Mouse (Mus musculus): ENCODE results near the gene Ptch2. TPM values are rescaled to one million over a fixed set of nuclear protein-coding genes. Genes with fewer than 3 reads are reported as not detected.
A peak's percentile ranks its signal among the peaks of the same experiment; 100 is the strongest.

Gene Ptch2
- polyA plus RNA-seq, 1 experiment from 2014 or later: 9.0 TPM

GRCm38 (mm10) chr4:117133366-117133796, 37.5 kb downstream of the Ptch2 start:
- H3K9ac ChIP-seq: peak overlapping the region; percentile 78
- H3K4me1 ChIP-seq: peaks cover 27% of the 10 kb centered on the region
- H3K36me3 ChIP-seq (replicated peaks): peaks cover 6% of the 10 kb centered on the region; the same call in 1 of the 2 replicates
- peak overlapping the region; percentile 77 for H3K4me3 ChIP-seq
- no peaks in the 10 kb centered on the region for H3K27me3 ChIP-seq (replicated peaks)
- H3K27ac ChIP-seq: peak overlapping the region; percentile 81
- under 1% methylated on average over 42 of the region's 42 CpGs for WGBS
- ATAC-seq (replicated peaks): peak; percentile 67
- peak overlapping the region; percentile 77 for H3K4me2 ChIP-seq
- H3K9me3 ChIP-seq: no peaks in the 10 kb centered on the region

- peak within 1 kb of the TSS; percentile 81 for H3K27ac ChIP-seq
- no peaks in the 10 kb centered on the region for H3K36me3 ChIP-seq (replicated peaks)
- H3K4me2 ChIP-seq: peak within 1 kb of the TSS; percentile 77
- 2% methylated on average over 46 of the region's 48 CpGs for WGBS
- peak within 1 kb of the TSS; percentile 77 for H3K4me3 ChIP-seq
- no peaks in the 10 kb centered on the region for H3K27me3 ChIP-seq (replicated peaks)
- no peaks in the 10 kb centered on the region for H3K9me3 ChIP-seq
- ATAC-seq (replicated peaks): peak; percentile 93
- peaks cover 27% of the 10 kb centered on the region for H3K4me1 ChIP-seq
- peak within 1 kb of the TSS; percentile 78 for H3K9ac ChIP-seq
Measured at GRCm38 (mm10) chr4:117133817-117134600, 38.1 kb downstream of the Ptch2 start, which contains the start of gene Plk3. Gene Plk3 (minus strand): TSS chr4:117133963.

- Histone ChIP-seq H3K27ac (peak overlapping the region; percentile 68; the same call in 1 of the 2 replicates), H3K4me1 (peaks cover 27% of the 10 kb centered on the region), H3K9me3 (no peaks in the 10 kb centered on the region), H3K4me3 (peak overlapping the region; percentile 77; the same call in 1 of the 2 replicates), H3K27me3 (replicated peaks) (no peaks in the 10 kb centered on the region), H3K9ac (peak overlapping the region; percentile 39; the same call in 1 of the 2 replicates), H3K4me2 (peak overlapping the region; percentile 77; the same call in 1 of the 2 replicates), H3K36me3 (replicated peaks) (no peaks in the 10 kb centered on the region)
- 24% methylated on average over 2 of the region's 2 CpGs for WGBS
- no peak for ATAC-seq (replicated peaks)
Measured at GRCm38 (mm10) chr4:117134601-117134995, 38.7 kb downstream of the Ptch2 start.

GRCm38 (mm10) chr4:117136034-117136433, 40.2 kb downstream of the Ptch2 start:
- H3K4me1 ChIP-seq: peaks cover 27% of the 10 kb centered on the region
- ATAC-seq (replicated peaks): no peak
- 21% methylated on average over 8 of the region's 8 CpGs for WGBS
- H3K36me3 ChIP-seq (replicated peaks): no peaks in the 10 kb centered on the region
- no peak overlapping the region for H3K27ac ChIP-seq
- no peak overlapping the region for H3K4me2 ChIP-seq
- H3K9ac ChIP-seq: no peak overlapping the region
- no peaks in the 10 kb centered on the region for H3K9me3 ChIP-seq
- no peak overlapping the region for H3K4me3 ChIP-seq
- no peaks in the 10 kb centered on the region for H3K27me3 ChIP-seq (replicated peaks)

- Histone ChIP-seq H3K9me3 (no peaks in the 10 kb centered on the region), H3K9ac (no peak overlapping the region), H3K4me2 (no peak overlapping the region), H3K27ac (no peak overlapping the region), H3K4me3 (no peak overlapping the region), H3K4me1 (peaks cover 7% of the 10 kb centered on the region), H3K27me3 (replicated peaks) (no peaks in the 10 kb centered on the region), H3K36me3 (replicated peaks) (no peaks in the 10 kb centered on the region)
- WGBS: 65% methylated on average over 16 of the region's 17 CpGs
- ATAC-seq (replicated peaks): no peak
Measured at GRCm38 (mm10) chr4:117138295-117139216, 42.7 kb downstream of the Ptch2 start.

GRCm38 (mm10) chr4:117139217-117139612, 43.3 kb downstream of the Ptch2 start:
- Histone ChIP-seq H3K27ac (no peak overlapping the region), H3K9ac (no peak overlapping the region), H3K9me3 (no peaks in the 10 kb centered on the region), H3K4me1 (peaks cover 5% of the 10 kb centered on the region), H3K36me3 (replicated peaks) (no peaks in the 10 kb centered on the region), H3K4me2 (no peak overlapping the region), H3K27me3 (replicated peaks) (no peaks in the 10 kb centered on the region; the same call in 1 of the 2 replicates), H3K4me3 (no peak overlapping the region)
- WGBS: 1% methylated on average over 2 of the region's 2 CpGs
- no peak for ATAC-seq (replicated peaks)

- Histone ChIP-seq H3K36me3 (replicated peaks) (no peaks in the 10 kb centered on the region), H3K9ac (no peak overlapping the region), H3K27ac (no peak overlapping the region), H3K9me3 (no peaks in the 10 kb centered on the region), H3K4me3 (no peak overlapping the region), H3K4me1 (no peaks in the 10 kb centered on the region), H3K4me2 (no peak overlapping the region), H3K27me3 (replicated peaks) (no peaks in the 10 kb centered on the region; the same call in 1 of the 2 replicates)
- no peak for ATAC-seq (replicated peaks)
- 33% methylated on average over 4 of the region's 4 CpGs for WGBS
Measured at GRCm38 (mm10) chr4:117140613-117141012, 44.7 kb downstream of the Ptch2 start.

- no peak for ATAC-seq (replicated peaks)
- Histone ChIP-seq H3K4me3 (no peak overlapping the region), H3K9ac (no peak overlapping the region), H3K36me3 (replicated peaks) (no peaks in the 10 kb centered on the region), H3K4me1 (no peaks in the 10 kb centered on the region), H3K4me2 (no peak overlapping the region), H3K27me3 (replicated peaks) (no peaks in the 10 kb centered on the region; the same call in 1 of the 2 replicates), H3K27ac (no peak overlapping the region), H3K9me3 (no peaks in the 10 kb centered on the region)
- WGBS: 66% methylated on average over 7 of the region's 7 CpGs
Measured at GRCm38 (mm10) chr4:117143023-117143422, 47.1 kb downstream of the Ptch2 start.

GRCm38 (mm10) chr4:117145248-117145647, 49.4 kb downstream of the Ptch2 start:
- H3K4me2 ChIP-seq: no peak overlapping the region
- H3K9ac ChIP-seq: no peak overlapping the region
- no peak overlapping the region for H3K27ac ChIP-seq
- no peaks in the 10 kb centered on the region for H3K4me1 ChIP-seq
- no peaks in the 10 kb centered on the region for H3K9me3 ChIP-seq
- WGBS: 91% methylated on average over 13 of the region's 13 CpGs
- peaks cover 10% of the 10 kb centered on the region; the same call in 1 of the 2 replicates for H3K36me3 ChIP-seq (replicated peaks)
- ATAC-seq (replicated peaks): no peak
- no peaks in the 10 kb centered on the region; the same call in 1 of the 2 replicates for H3K27me3 ChIP-seq (replicated peaks)
- no peak overlapping the region for H3K4me3 ChIP-seq

- peaks cover 17% of the 10 kb centered on the region; the same call in 1 of the 2 replicates for H3K36me3 ChIP-seq (replicated peaks)
- H3K4me1 ChIP-seq: no peaks in the 10 kb centered on the region
- ATAC-seq (replicated peaks): no peak
- H3K27ac ChIP-seq: no peak overlapping the region
- H3K9ac ChIP-seq: no peak overlapping the region
- no peak overlapping the region for H3K4me2 ChIP-seq
- 25% methylated on average over 15 of the region's 15 CpGs for WGBS
- H3K4me3 ChIP-seq: no peak overlapping the region
- no peaks in the 10 kb centered on the region for H3K9me3 ChIP-seq
- no peaks in the 10 kb centered on the region; the same call in 1 of the 2 replicates for H3K27me3 ChIP-seq (replicated peaks)
Measured at GRCm38 (mm10) chr4:117146176-117146575, 50.3 kb downstream of the Ptch2 start.

- 84% methylated on average over 18 of the region's 18 CpGs for WGBS
- no peak overlapping the region for H3K9ac ChIP-seq
Measured at GRCm38 (mm10) chr4:117148047-117148713, 52.3 kb downstream of the Ptch2 start.

More at GRCm38 (mm10) chr4:117148047-117148713, 52.3 kb downstream of the Ptch2 start:
- H3K27ac ChIP-seq: no peak overlapping the region
- ATAC-seq (replicated peaks): no peak; the same call in 1 of the 2 replicates
- peaks cover under 1% of the 10 kb centered on the region for H3K4me1 ChIP-seq
- no peaks in the 10 kb centered on the region; the same call in 1 of the 2 replicates for H3K27me3 ChIP-seq (replicated peaks)
- no peak overlapping the region for H3K4me3 ChIP-seq
- no peaks in the 10 kb centered on the region for H3K9me3 ChIP-seq
- peaks cover 28% of the 10 kb centered on the region for H3K36me3 ChIP-seq (replicated peaks)
- H3K4me2 ChIP-seq: no peak overlapping the region

All from midbrain, embryonic 15.5 days (tissue).